Mouse (Mus musculus) heart, embryonic 10.5 days (tissue): ENCODE results near the gene Tsc22d4. TPM values are rescaled to one million over a fixed set of nuclear protein-coding genes. Genes with fewer than 3 reads are reported as not detected.

Source experiments
- DNase-seq: peaks from one replicate; pipeline ENCODE4 v3.0.0-alpha.2; 2017; ENCODE audit warnings: low spot score
- H3K27ac ChIP-seq: fragments of 300-500 bp; sonication (generic); 2 replicates; pipeline ENCODE4 v1.5.1; 2016; ENCODE audit warnings: mild to moderate bottlenecking
- H3K27me3 ChIP-seq: fragments of 300-500 bp; sonication (generic); 2 replicates; pipeline ENCODE4 v1.6.1; 2016; ENCODE audit warnings: mild to moderate bottlenecking; ENCODE audit not compliant: poor library complexity, insufficient read depth, severe bottlenecking
- H3K36me3 ChIP-seq: fragments of 300-500 bp; sonication (generic); 2 replicates; pipeline ENCODE4 v1.6.1; 2016; ENCODE audit warnings: mild to moderate bottlenecking, moderate library complexity
- H3K4me1 ChIP-seq: fragments of 300-500 bp; sonication (generic); 2 replicates; pipeline ENCODE4 v1.6.1; 2016; ENCODE audit warnings: mild to moderate bottlenecking
- H3K4me3 ChIP-seq: fragments of 300-500 bp; sonication (generic); 2 replicates; pipeline ENCODE4 v1.5.1; 2016; ENCODE audit warnings: mild to moderate bottlenecking, moderate library complexity
- H3K9me3 ChIP-seq: fragments of 300-500 bp; sonication (generic); 2 replicates; pipeline ENCODE4 v1.6.1; 2016; ENCODE audit warnings: mild to moderate bottlenecking, moderate library complexity
- WGBS: fragments of 180-500 bp; shearing (Covaris S2); methylation state at CpG from one replicate; pipeline ENCODE4 v1.1.7; 2016; 5-methylcytosine and 5-hydroxymethylcytosine counted together
- polyA plus RNA-seq: library from polyadenylated mRNA; unstranded; fragments of >200 nt; fragmentation: Nextera tagmentation; extraction: Ambion mirVana; gene quantifications from 2 replicates; pipeline ENCODE4 v1.2.1, GENCODE M21; 2016

Tsc22d4 gene
- polyA plus RNA-seq, 1 experiment from 2014 or later = 147 TPM

GRCm38 (mm10) chr5:137791553-137791952, 46.0 kb downstream of the Tsc22d4 start:
- Histone ChIP-seq H3K4me1 (no peaks in the 10 kb centered on the region), H3K4me3 (no peak overlapping the region), H3K27ac (no peak overlapping the region), H3K9me3 (no peaks in the 10 kb centered on the region), H3K27me3 (peaks cover 4% of the 10 kb centered on the region; the same call in 1 of the 2 replicates), H3K36me3 (no peaks in the 10 kb centered on the region)
- no peak for DNase-seq

- Histone ChIP-seq H3K36me3 (no peaks in the 10 kb centered on the region), H3K9me3 (no peaks in the 10 kb centered on the region), H3K27ac (no peak overlapping the region), H3K4me3 (no peak overlapping the region), H3K27me3 (no peaks in the 10 kb centered on the region), H3K4me1 (no peaks in the 10 kb centered on the region)
- DNase-seq = no peak
- WGBS = 72% methylated on average over 3 of the region's 3 CpGs
Observed at GRCm38 (mm10) chr5:137796606-137797005, 51.1 kb downstream of the Tsc22d4 start.

- no peak overlapping the region for H3K27ac ChIP-seq
- H3K27me3 ChIP-seq = no peaks in the 10 kb centered on the region
- WGBS = 68% methylated on average over 3 of the region's 3 CpGs
- H3K9me3 ChIP-seq = no peaks in the 10 kb centered on the region
- no peak for DNase-seq
- no peaks in the 10 kb centered on the region for H3K36me3 ChIP-seq
- no peak overlapping the region for H3K4me3 ChIP-seq
- no peaks in the 10 kb centered on the region for H3K4me1 ChIP-seq
Observed at GRCm38 (mm10) chr5:137800917-137801316, 55.4 kb downstream of the Tsc22d4 start.

- DNase-seq = no peak
- no peak overlapping the region for H3K4me3 ChIP-seq
- no peaks in the 10 kb centered on the region for H3K9me3 ChIP-seq
- H3K27me3 ChIP-seq = no peaks in the 10 kb centered on the region
- no peaks in the 10 kb centered on the region for H3K4me1 ChIP-seq
- H3K36me3 ChIP-seq = no peaks in the 10 kb centered on the region
- H3K27ac ChIP-seq = no peak overlapping the region
- 50% methylated on average over 1 of the region's 1 CpGs for WGBS
Observed at GRCm38 (mm10) chr5:137806158-137806557, 60.6 kb downstream of the Tsc22d4 start.

GRCm38 (mm10) chr5:137808316-137808715, 62.8 kb downstream of the Tsc22d4 start:
- H3K9me3 ChIP-seq = no peaks in the 10 kb centered on the region
- WGBS = 84% methylated on average over 5 of the region's 5 CpGs
- H3K36me3 ChIP-seq = no peaks in the 10 kb centered on the region
- H3K4me3 ChIP-seq = no peak overlapping the region
- no peaks in the 10 kb centered on the region for H3K4me1 ChIP-seq
- no peaks in the 10 kb centered on the region for H3K27me3 ChIP-seq
- no peak for DNase-seq
- H3K27ac ChIP-seq = no peak overlapping the region

GRCm38 (mm10) chr5:137817466-137818222, 72.1 kb downstream of the Tsc22d4 start:
- peaks cover 3% of the 10 kb centered on the region; the same call in 1 of the 2 replicates for H3K4me1 ChIP-seq
- H3K27me3 ChIP-seq = no peaks in the 10 kb centered on the region
- H3K27ac ChIP-seq = 0 out of 2 replicates have a peak overlapping the region, but pooled peaks have one; percentile 22
- no peaks in the 10 kb centered on the region for H3K36me3 ChIP-seq
- H3K9me3 ChIP-seq = no peaks in the 10 kb centered on the region
- H3K4me3 ChIP-seq = no peak overlapping the region
- DNase-seq = no peak
- WGBS = 55% methylated on average over 4 of the region's 4 CpGs

Other genes starting within 250 kb of the Tsc22d4 start
- 50.6 and 56.6 TPM in 2 replicates for gene Pop7, start 243.2 kb upstream of the Tsc22d4 start, polyA plus RNA-seq
- 8.0 and 10.8 TPM in 2 replicates for gene Gigyf1, start 227.2 kb upstream of the Tsc22d4 start, polyA plus RNA-seq
- gene Epo, start 212.5 kb upstream of the Tsc22d4 start, polyA plus RNA-seq = 0.28 and 2.3 TPM in 2 replicates
- gene Gnb2, start 212.2 kb upstream of the Tsc22d4 start, polyA plus RNA-seq = 287 and 294 TPM in 2 replicates
- gene Actl6b, start 192.2 kb upstream of the Tsc22d4 start, polyA plus RNA-seq = 0.07 TPM in 1 of 2 replicates, not detected in the other
- 4.0 and 4.9 TPM in 2 replicates for gene Tfr2, start 175.9 kb upstream of the Tsc22d4 start, polyA plus RNA-seq
- 14.3 and 16.0 TPM in 2 replicates for gene Mospd3, start 144.7 kb upstream of the Tsc22d4 start, polyA plus RNA-seq
- 114 and 137 TPM in 2 replicates for gene Pcolce, start 131.9 kb upstream of the Tsc22d4 start, polyA plus RNA-seq
- gene Fbxo24, start 116.7 kb upstream of the Tsc22d4 start, polyA plus RNA-seq = 0.28 and 0.31 TPM in 2 replicates
- 23.3 and 23.7 TPM in 2 replicates for gene Lrch4, start 116.6 kb upstream of the Tsc22d4 start, polyA plus RNA-seq
- gene Gm20605, start 116.6 kb upstream of the Tsc22d4 start, polyA plus RNA-seq = 7.7 and 9.8 TPM in 2 replicates
- 4.8 and 6.4 TPM in 2 replicates for gene Sap25, start 104.4 kb upstream of the Tsc22d4 start, polyA plus RNA-seq
- 0.60 and 0.74 TPM in 2 replicates for gene Irs3, start 100.0 kb upstream of the Tsc22d4 start, polyA plus RNA-seq
- gene Agfg2, start 61.0 kb upstream of the Tsc22d4 start, polyA plus RNA-seq = 31.9 and 34.0 TPM in 2 replicates
- gene Nyap1, start 4.1 kb upstream of the Tsc22d4 start, polyA plus RNA-seq = 1.4 TPM in 2 replicates
- gene Ppp1r35, start 33.1 kb downstream of the Tsc22d4 start, polyA plus RNA-seq = 31.3 and 49.2 TPM in 2 replicates
- gene Mepce, start 41.9 kb downstream of the Tsc22d4 start, polyA plus RNA-seq = 7.1 and 10.4 TPM in 2 replicates
- 10.0 and 12.5 TPM in 2 replicates for gene Zcwpw1, start 42.1 kb downstream of the Tsc22d4 start, polyA plus RNA-seq
- 1.3 and 2.0 TPM in 2 replicates for gene Pilra, start 90.6 kb downstream of the Tsc22d4 start, polyA plus RNA-seq
- 0.26 and 0.28 TPM in 2 replicates for gene Pilrb1, start 112.4 kb downstream of the Tsc22d4 start, polyA plus RNA-seq
- 0.64 and 1.0 TPM in 2 replicates for gene Pilrb2, start 126.1 kb downstream of the Tsc22d4 start, polyA plus RNA-seq
- gene Cyp3a13, start 175.9 kb downstream of the Tsc22d4 start, polyA plus RNA-seq = 0.14 TPM in 1 of 2 replicates, not detected in the other
- gene Gjc3, start 217.4 kb downstream of the Tsc22d4 start, polyA plus RNA-seq = not detected in 2 replicates
- gene Azgp1, start 235.8 kb downstream of the Tsc22d4 start, polyA plus RNA-seq = not detected in 2 replicates